Mouse (Mus musculus): Measurements from ENCODE around the gene Cd300lb. TPM values are rescaled to one million over a fixed set of nuclear protein-coding genes. Genes with fewer than 3 reads are reported as not detected.
"Not testable (repeated sequence)": the region's sequence is repeated elsewhere in the genome, so short reads cannot be mapped to it uniquely, and the experiment has no call there.

The Cd300lb gene
- polyA plus RNA-seq, 1 experiment from 2014 or later: 0.49 TPM

DNA sequence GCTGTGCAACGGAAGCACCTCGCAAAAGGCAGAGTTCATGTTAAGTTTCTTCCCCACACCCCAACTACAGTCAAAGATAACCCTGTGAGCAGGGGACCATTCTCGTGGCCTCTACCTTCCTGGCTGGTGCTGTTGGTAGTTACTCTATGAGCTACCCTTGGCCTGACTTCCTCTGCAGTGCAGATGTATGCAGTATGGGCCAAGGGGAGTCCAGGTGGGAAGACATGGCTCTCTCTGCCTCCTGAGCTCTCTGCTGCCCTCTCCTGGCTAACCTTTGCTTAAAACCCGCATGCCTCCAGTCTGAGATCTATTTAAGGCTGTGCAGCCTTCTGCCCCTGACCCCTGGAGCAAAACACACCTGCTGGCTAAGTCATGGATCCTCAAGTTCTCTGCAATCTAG lies 10.2 kb downstream of the Cd300lb start:
- Histone ChIP-seq H3K36me3 (ENCODE audit: control insufficient read depth, insufficient read depth, low read length) (no peaks in the 10 kb centered on the region), H3K9me3 (ENCODE audit: control insufficient read depth, low read length) (0 out of 2 replicates have a peak, but pooled peaks cover 2% of the 10 kb centered on the region), H3K4me1 (ENCODE audit: control insufficient read depth, insufficient read depth, low read length) (no peaks in the 10 kb centered on the region), H3K4me2 (replicated peaks; ENCODE audit: low read depth, low read length) (no peak overlapping the region), H3K27me3 (ENCODE audit: control insufficient read depth, insufficient read depth, low read length) (no peaks in the 10 kb centered on the region), H3K9ac (ENCODE audit: low read depth, low read length) (no peak overlapping the region), H3K4me3 (ENCODE audit: low read length) (no peak overlapping the region), H3K27ac (ENCODE audit: low read depth, low read length) (no peak overlapping the region)
- 71% methylated on average over 4 of the region's 4 CpGs for WGBS
- no peak for ATAC-seq (ENCODE audit: low FRiP score, low TSS enrichment)

DNA sequence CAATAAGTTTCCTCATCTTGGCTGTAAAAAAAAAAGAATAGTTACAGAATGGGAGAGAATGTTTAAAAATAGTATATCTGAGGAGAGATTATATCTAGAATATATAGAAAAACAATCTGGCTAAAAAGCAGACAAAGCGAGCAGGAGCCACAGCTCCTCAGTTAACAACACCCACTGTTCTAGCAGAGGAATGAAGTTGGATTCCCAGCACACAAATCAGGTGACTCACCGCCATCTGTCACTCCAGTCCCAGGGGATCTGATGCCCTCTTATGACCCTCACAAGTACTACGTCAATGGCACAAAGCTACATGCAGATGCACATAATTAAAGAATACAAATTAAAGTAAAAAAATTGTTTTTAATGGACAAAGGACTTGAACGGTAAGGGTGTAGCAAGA lies 11.7 kb downstream of the Cd300lb start:
- no peak for ATAC-seq (ENCODE audit: low FRiP score, low TSS enrichment)
- no peaks in the 10 kb centered on the region for H3K36me3 ChIP-seq (ENCODE audit: control insufficient read depth, insufficient read depth, low read length)
- H3K27me3 ChIP-seq (ENCODE audit: control insufficient read depth, insufficient read depth, low read length): no peaks in the 10 kb centered on the region
- no peak overlapping the region for H3K27ac ChIP-seq (ENCODE audit: low read depth, low read length)
- no peak overlapping the region for H3K9ac ChIP-seq (ENCODE audit: low read depth, low read length)
- H3K4me3 ChIP-seq (ENCODE audit: low read length): no peak overlapping the region
- no peaks in the 10 kb centered on the region for H3K4me1 ChIP-seq (ENCODE audit: control insufficient read depth, insufficient read depth, low read length)
- H3K4me2 ChIP-seq (replicated peaks; ENCODE audit: low read depth, low read length): no peak overlapping the region
- 0 out of 2 replicates have a peak, but pooled peaks cover 2% of the 10 kb centered on the region for H3K9me3 ChIP-seq (ENCODE audit: control insufficient read depth, low read length)
- 81% methylated on average over 4 of the region's 4 CpGs for WGBS

DNA sequence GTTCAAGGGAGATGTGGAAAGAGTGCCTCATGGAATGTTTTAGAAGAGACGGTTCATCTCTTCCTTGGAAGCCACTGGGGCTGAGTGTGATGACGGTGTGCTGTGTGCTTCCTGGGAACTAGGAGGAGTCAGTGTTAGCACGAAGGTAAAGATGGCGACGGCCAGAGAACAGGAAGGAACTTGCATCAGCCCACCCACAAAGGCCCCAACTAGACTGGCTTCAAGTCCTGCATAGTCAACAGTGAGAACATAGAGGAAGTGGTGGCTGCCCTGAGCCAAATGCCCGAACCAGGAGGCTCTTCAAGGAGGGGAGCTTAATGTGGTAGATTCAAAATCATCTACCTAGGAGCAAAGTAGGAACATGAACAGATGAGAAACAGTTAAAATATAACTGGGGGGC lies 17.1 kb downstream of the Cd300lb start:
- 75% methylated on average over 6 of the region's 6 CpGs for WGBS
- ATAC-seq (ENCODE audit: low FRiP score, low TSS enrichment): no peak
- H3K27me3 ChIP-seq (ENCODE audit: control insufficient read depth, insufficient read depth, low read length): no peaks in the 10 kb centered on the region

DNA sequence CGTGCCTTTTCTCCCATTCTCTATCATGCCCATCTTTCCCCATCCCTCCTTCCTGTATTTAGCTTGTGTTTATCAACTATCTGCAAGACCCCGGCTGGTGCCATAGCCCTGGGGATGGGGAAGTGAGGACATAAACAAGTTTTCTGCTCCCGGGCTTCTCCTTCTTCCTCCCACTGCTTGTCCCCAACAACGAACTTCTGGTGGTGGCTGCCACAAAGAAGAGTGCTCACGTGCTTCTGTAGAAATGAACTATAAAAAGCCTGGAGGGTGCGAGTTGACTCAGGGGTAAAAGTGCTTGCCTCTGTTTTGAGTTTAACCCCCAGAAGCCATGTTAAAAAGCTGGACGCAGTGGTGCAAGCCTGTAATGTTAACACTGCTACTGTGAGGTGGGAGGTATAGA lies 19.2 kb downstream of the Cd300lb start:
- no peak for ATAC-seq (ENCODE audit: low FRiP score, low TSS enrichment)

More for the DNA sequence above, 17.1 kb downstream of the Cd300lb start:
- H3K9me3 ChIP-seq (ENCODE audit: control insufficient read depth, low read length): no peaks in the 10 kb centered on the region
- H3K4me2 ChIP-seq (replicated peaks; ENCODE audit: low read depth, low read length): no peak overlapping the region
- no peak overlapping the region for H3K9ac ChIP-seq (ENCODE audit: low read depth, low read length)
- no peak overlapping the region for H3K4me3 ChIP-seq (ENCODE audit: low read length)
- H3K4me1 ChIP-seq (ENCODE audit: control insufficient read depth, insufficient read depth, low read length): no peaks in the 10 kb centered on the region
- no peaks in the 10 kb centered on the region for H3K36me3 ChIP-seq (ENCODE audit: control insufficient read depth, insufficient read depth, low read length)
- no peak overlapping the region for H3K27ac ChIP-seq (ENCODE audit: low read depth, low read length)

DNA sequence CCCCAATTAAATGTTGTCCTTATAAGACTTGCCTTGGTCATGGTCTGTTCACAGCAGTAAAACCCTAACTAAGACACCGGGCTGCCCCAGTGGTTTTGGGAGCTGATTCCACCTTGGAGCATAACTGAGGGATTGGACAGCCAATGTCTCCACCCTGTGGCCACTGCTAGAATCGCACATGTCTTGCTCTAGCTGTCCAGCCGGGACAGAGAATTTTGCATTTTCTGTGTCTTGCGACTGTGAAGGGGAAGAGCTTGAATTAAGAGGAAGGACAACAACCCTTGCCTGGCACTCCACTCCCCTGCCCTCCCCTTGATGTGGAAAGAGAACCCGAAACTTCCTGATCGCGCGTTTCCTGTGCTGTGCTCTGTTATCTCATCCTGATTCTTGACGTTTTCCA lies 21.3 kb downstream of the Cd300lb start:
- H3K9me3 ChIP-seq (ENCODE audit: control insufficient read depth, low read length): no peaks in the 10 kb centered on the region
- no peaks in the 10 kb centered on the region for H3K36me3 ChIP-seq (ENCODE audit: control insufficient read depth, insufficient read depth, low read length)
- H3K4me1 ChIP-seq (ENCODE audit: control insufficient read depth, insufficient read depth, low read length): no peaks in the 10 kb centered on the region
- H3K27me3 ChIP-seq (ENCODE audit: control insufficient read depth, insufficient read depth, low read length): no peaks in the 10 kb centered on the region
- ATAC-seq (ENCODE audit: low FRiP score, low TSS enrichment): peak; percentile 79
- H3K4me3 ChIP-seq (ENCODE audit: low read length): no peak overlapping the region
- WGBS: 14% methylated on average over 9 of the region's 9 CpGs
- H3K27ac ChIP-seq (ENCODE audit: low read depth, low read length): no peak overlapping the region
- no peak overlapping the region for H3K4me2 ChIP-seq (replicated peaks; ENCODE audit: low read depth, low read length)
- H3K9ac ChIP-seq (ENCODE audit: low read depth, low read length): no peak overlapping the region

More for the DNA sequence above, 19.2 kb downstream of the Cd300lb start:
- H3K36me3 ChIP-seq (ENCODE audit: control insufficient read depth, insufficient read depth, low read length): no peaks in the 10 kb centered on the region
- H3K4me1 ChIP-seq (ENCODE audit: control insufficient read depth, insufficient read depth, low read length): no peaks in the 10 kb centered on the region
- no peak overlapping the region for H3K9ac ChIP-seq (ENCODE audit: low read depth, low read length)
- H3K27me3 ChIP-seq (ENCODE audit: control insufficient read depth, insufficient read depth, low read length): no peaks in the 10 kb centered on the region
- H3K4me2 ChIP-seq (replicated peaks; ENCODE audit: low read depth, low read length): no peak overlapping the region
- H3K9me3 ChIP-seq (ENCODE audit: control insufficient read depth, low read length): no peaks in the 10 kb centered on the region
- H3K27ac ChIP-seq (ENCODE audit: low read depth, low read length): no peak overlapping the region
- 56% methylated on average over 7 of the region's 7 CpGs for WGBS
- H3K4me3 ChIP-seq (ENCODE audit: low read length): no peak overlapping the region

DNA sequence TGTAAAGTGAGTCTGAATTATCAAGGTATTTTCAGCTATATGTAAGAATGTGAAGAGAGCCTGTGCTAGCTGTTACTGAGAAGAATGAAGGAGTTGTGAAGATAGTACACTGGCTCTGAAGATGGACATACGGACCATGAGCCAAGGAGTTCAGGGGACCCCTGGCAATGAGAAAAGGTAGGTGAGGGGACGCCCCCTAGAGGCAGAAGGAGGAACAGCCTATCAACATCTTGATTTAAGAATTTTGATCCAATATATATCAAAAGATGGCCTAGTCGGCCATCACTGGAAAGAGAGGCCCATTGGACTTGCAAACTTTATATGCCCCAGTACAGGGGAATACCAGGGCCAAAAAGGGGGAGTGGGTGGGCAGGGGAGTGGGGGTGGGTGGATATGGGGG lies 24.6 kb downstream of the Cd300lb start:
- not testable (repeated sequence) for H3K4me1 ChIP-seq (ENCODE audit: control insufficient read depth, insufficient read depth, low read length); H3K9me3 ChIP-seq (ENCODE audit: control insufficient read depth, low read length); H3K4me2 ChIP-seq (replicated peaks; ENCODE audit: low read depth, low read length); H3K36me3 ChIP-seq (ENCODE audit: control insufficient read depth, insufficient read depth, low read length); H3K27me3 ChIP-seq (ENCODE audit: control insufficient read depth, insufficient read depth, low read length); H3K4me3 ChIP-seq (ENCODE audit: low read length); H3K9ac ChIP-seq (ENCODE audit: low read depth, low read length); H3K27ac ChIP-seq (ENCODE audit: low read depth, low read length); ATAC-seq (ENCODE audit: low FRiP score, low TSS enrichment)
- WGBS: 43% methylated on average over 3 of the region's 3 CpGs

DNA sequence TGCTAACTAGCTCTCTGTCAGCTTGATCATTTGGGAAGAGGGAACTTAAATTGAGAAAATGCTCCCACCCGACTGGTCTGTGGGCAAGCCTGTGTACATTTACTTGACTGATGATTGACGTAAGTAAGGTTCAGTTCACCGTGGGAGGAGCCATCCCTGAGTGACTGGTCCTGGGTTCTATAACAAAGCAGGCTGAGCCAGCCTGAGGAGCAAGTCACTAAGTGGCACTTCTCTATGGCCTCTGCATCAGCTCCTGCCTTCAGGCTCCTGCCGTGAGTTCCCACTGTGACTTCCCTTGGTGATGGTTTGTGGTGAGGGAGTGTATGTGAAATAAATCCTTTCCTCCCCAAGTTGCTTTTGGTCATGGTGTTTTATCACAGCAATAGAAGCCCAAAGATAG lies 26.1 kb downstream of the Cd300lb start:
- WGBS: 55% methylated on average over 4 of the region's 4 CpGs
- no peak overlapping the region for H3K27ac ChIP-seq (ENCODE audit: low read depth, low read length)
- no peak for ATAC-seq (ENCODE audit: low FRiP score, low TSS enrichment)
- no peaks in the 10 kb centered on the region for H3K27me3 ChIP-seq (ENCODE audit: control insufficient read depth, insufficient read depth, low read length)
- no peak overlapping the region for H3K4me3 ChIP-seq (ENCODE audit: low read length)
- H3K4me2 ChIP-seq (replicated peaks; ENCODE audit: low read depth, low read length): no peak overlapping the region
- no peak overlapping the region for H3K9ac ChIP-seq (ENCODE audit: low read depth, low read length)
- no peaks in the 10 kb centered on the region for H3K9me3 ChIP-seq (ENCODE audit: control insufficient read depth, low read length)
- H3K4me1 ChIP-seq (ENCODE audit: control insufficient read depth, insufficient read depth, low read length): no peaks in the 10 kb centered on the region
- H3K36me3 ChIP-seq (ENCODE audit: control insufficient read depth, insufficient read depth, low read length): no peaks in the 10 kb centered on the region

DNA sequence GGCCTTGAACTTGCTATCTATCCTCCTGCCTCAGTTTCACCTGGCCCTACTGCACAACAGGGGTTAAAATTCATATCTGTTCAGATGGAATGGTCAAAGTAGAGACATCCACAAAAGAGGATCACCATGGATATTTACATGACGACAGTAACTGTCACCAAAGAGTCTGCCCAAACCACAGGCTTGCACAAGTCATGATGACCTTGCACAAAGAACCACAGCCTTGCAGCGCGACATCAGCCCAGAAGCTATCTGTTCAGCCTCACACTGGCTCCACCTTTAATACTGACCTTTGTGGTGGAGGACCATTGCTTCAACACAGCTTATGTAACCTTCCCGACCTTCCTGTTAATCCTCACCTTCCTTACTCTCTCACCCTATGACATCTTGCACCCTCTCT lies 26.6 kb downstream of the Cd300lb start:
- no peak overlapping the region for H3K4me2 ChIP-seq (replicated peaks; ENCODE audit: low read depth, low read length)
- no peak overlapping the region for H3K27ac ChIP-seq (ENCODE audit: low read depth, low read length)
- H3K4me1 ChIP-seq (ENCODE audit: control insufficient read depth, insufficient read depth, low read length): no peaks in the 10 kb centered on the region
- H3K36me3 ChIP-seq (ENCODE audit: control insufficient read depth, insufficient read depth, low read length): no peaks in the 10 kb centered on the region
- no peaks in the 10 kb centered on the region for H3K27me3 ChIP-seq (ENCODE audit: control insufficient read depth, insufficient read depth, low read length)
- no peaks in the 10 kb centered on the region for H3K9me3 ChIP-seq (ENCODE audit: control insufficient read depth, low read length)
- no peak for ATAC-seq (ENCODE audit: low FRiP score, low TSS enrichment)
- no peak overlapping the region for H3K4me3 ChIP-seq (ENCODE audit: low read length)
- H3K9ac ChIP-seq (ENCODE audit: low read depth, low read length): no peak overlapping the region
- 76% methylated on average over 4 of the region's 4 CpGs for WGBS

DNA sequence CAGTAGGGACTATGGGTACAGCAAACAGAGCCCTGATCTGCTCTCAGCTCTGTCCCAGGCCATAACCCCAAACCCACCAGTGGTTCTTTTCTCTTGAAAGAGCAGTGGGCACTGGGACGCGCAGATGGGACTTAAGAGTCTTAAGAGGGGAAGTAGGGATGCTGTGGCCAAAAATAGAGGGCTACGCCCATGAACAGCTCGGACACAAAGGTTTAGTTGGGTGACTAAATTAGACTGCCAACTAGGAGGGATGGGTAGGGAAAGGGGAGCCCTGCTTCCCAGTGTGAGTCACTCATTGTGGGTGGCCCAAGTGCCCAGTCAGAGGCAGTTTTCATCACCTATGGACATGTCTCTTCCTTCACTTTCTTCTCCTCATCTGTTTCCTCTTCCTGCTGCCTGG lies 31.0 kb downstream of the Cd300lb start:
- Histone ChIP-seq H3K9ac (ENCODE audit: low read depth, low read length) (no peak overlapping the region), H3K27ac (ENCODE audit: low read depth, low read length) (no peak overlapping the region), H3K4me2 (replicated peaks; ENCODE audit: low read depth, low read length) (no peak overlapping the region), H3K4me3 (ENCODE audit: low read length) (no peak overlapping the region), H3K4me1 (ENCODE audit: control insufficient read depth, insufficient read depth, low read length) (no peaks in the 10 kb centered on the region), H3K36me3 (ENCODE audit: control insufficient read depth, insufficient read depth, low read length) (no peaks in the 10 kb centered on the region), H3K9me3 (ENCODE audit: control insufficient read depth, low read length) (no peaks in the 10 kb centered on the region), H3K27me3 (ENCODE audit: control insufficient read depth, insufficient read depth, low read length) (no peaks in the 10 kb centered on the region)
- 96% methylated on average over 4 of the region's 4 CpGs for WGBS
- no peak for ATAC-seq (ENCODE audit: low FRiP score, low TSS enrichment)

DNA sequence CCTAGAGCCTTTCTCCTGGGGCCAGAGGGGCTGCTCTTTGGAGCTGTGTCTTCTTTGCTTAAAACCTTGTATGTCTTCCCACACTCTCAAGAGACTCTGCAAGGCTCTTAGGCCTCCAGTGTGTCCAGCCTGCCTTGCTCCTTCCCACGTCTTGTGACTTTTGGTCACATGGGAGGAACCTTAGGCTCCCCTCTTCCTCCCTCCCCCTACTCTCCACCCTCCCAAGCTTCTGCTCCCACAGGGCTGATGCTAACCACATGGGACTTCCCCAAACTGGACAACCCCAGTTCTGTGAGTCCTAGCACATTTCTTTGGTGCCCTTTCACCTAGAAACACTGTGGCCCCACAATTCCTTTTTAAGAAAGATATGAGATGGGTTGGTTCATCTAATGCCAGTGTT lies 36.2 kb downstream of the Cd300lb start:
- WGBS: 35% methylated on average over 1 of the region's 1 CpGs
- H3K4me1 ChIP-seq (ENCODE audit: control insufficient read depth, insufficient read depth, low read length): no peaks in the 10 kb centered on the region
- H3K9me3 ChIP-seq (ENCODE audit: control insufficient read depth, low read length): no peaks in the 10 kb centered on the region
- no peak overlapping the region for H3K4me2 ChIP-seq (replicated peaks; ENCODE audit: low read depth, low read length)
- H3K9ac ChIP-seq (ENCODE audit: low read depth, low read length): no peak overlapping the region
- no peaks in the 10 kb centered on the region for H3K36me3 ChIP-seq (ENCODE audit: control insufficient read depth, insufficient read depth, low read length)
- no peak overlapping the region for H3K4me3 ChIP-seq (ENCODE audit: low read length)
- no peak overlapping the region for H3K27ac ChIP-seq (ENCODE audit: low read depth, low read length)
- ATAC-seq (ENCODE audit: low FRiP score, low TSS enrichment): no peak
- no peaks in the 10 kb centered on the region for H3K27me3 ChIP-seq (ENCODE audit: control insufficient read depth, insufficient read depth, low read length)

All from kidney, embryonic 14.5 days (tissue).